Mouse (Mus musculus): ENCODE measurements around the gene Samt3. TPM values are rescaled to one million over a fixed set of nuclear protein-coding genes. Genes with fewer than 3 reads are reported as not detected.

Samt3 gene
- not detected for total RNA-seq (2021)
- long read RNA-seq: 0 reads

GRCm38 (mm10) chrX:86043899-86044298, at the start of gene Samt3:
Samt3 (plus strand) TSS chrX:86044199.
- no peak for DNase-seq (ENCODE audit: low spot score in 2 of 2)

GRCm38 (mm10) chrX:86016591-86016990, 27.4 kb upstream of the Samt3 start:
- no peak for DNase-seq (ENCODE audit: low spot score in 2 of 2)

GRCm38 (mm10) chrX:86088672-86089071, 44.7 kb downstream of the Samt3 start:
- no peak for DNase-seq (ENCODE audit: low spot score in 2 of 2)

Other genes with a start within 250 kb of the Samt3 start
- gene 5430427O19Rik, start 173.8 kb upstream of the Samt3 start, total RNA-seq (2021): under 1 TPM in 1 of 2 experiments, not detected in 1; 0.08 TPM
- gene Nr0b1, start 147.6 kb downstream of the Samt3 start, total RNA-seq (2021): not detected

All from layer of hippocampus, adult 18-20 months (tissue).